Mouse (Mus musculus) neural tube, embryonic 13.5 days (tissue): ENCODE data around the gene Nmnat2. TPM values are rescaled to one million over a fixed set of nuclear protein-coding genes. Genes with fewer than 3 reads are reported as not detected.
"Not testable (repeated sequence)": the region's sequence is repeated elsewhere in the genome, so short reads cannot be mapped to it uniquely, and the experiment has no call there.

Experiments used
- ATAC-seq: fragments of 200-750 bp; cut with Nextera tagmentation; 2 replicates; pipeline ENCODE4 v1.8.0; 2017; ENCODE audit warnings: low read depth, mild to moderate bottlenecking, moderate TSS enrichment, moderate library complexity
- H3K27ac ChIP-seq: fragments of 300-500 bp; sonication (generic); replicated peaks from 2 replicates; pipeline ENCODE4 v1.5.1; 2015; ENCODE audit warnings: moderate library complexity, mild to moderate bottlenecking, inconsistent platforms
- H3K27me3 ChIP-seq: fragments of 300-500 bp; sonication (generic); 2 replicates; pipeline ENCODE4 v1.6.1; 2015; ENCODE audit warnings: mild to moderate bottlenecking, inconsistent platforms
- H3K36me3 ChIP-seq: fragments of 300-500 bp; sonication (generic); 2 replicates; pipeline ENCODE4 v1.6.1; 2015; ENCODE audit warnings: mild to moderate bottlenecking, inconsistent platforms
- H3K4me1 ChIP-seq: fragments of 300-500 bp; sonication (generic); replicated peaks from 2 replicates; pipeline ENCODE4 v1.6.1; 2015; ENCODE audit warnings: inconsistent platforms
- H3K4me2 ChIP-seq: fragments of 300-500 bp; sonication (generic); 2 replicates; pipeline ENCODE4 v1.6.1; 2015; ENCODE audit warnings: inconsistent platforms, mild to moderate bottlenecking, moderate library complexity
- H3K4me3 ChIP-seq: fragments of 300-500 bp; sonication (generic); 2 replicates; pipeline ENCODE4 v1.5.1; 2015; ENCODE audit warnings: mild to moderate bottlenecking, inconsistent platforms
- H3K9ac ChIP-seq: fragments of 300-500 bp; sonication (generic); 2 replicates; pipeline ENCODE4 v1.6.1; 2015; ENCODE audit warnings: moderate library complexity, mild to moderate bottlenecking, inconsistent platforms
- H3K9me3 ChIP-seq: fragments of 300-500 bp; sonication (generic); 2 replicates; pipeline ENCODE4 v1.6.1; 2016; ENCODE audit warnings: inconsistent platforms
- WGBS: fragments of 180-500 bp; shearing (Covaris S2); methylation state at CpG from one replicate; pipeline ENCODE4 v1.1.7; 2015; 5-methylcytosine and 5-hydroxymethylcytosine counted together
- polyA plus RNA-seq: library from polyadenylated mRNA; unstranded; fragments of >200 nt; fragmentation: Nextera tagmentation; extraction: Ambion mirVana; gene quantifications from 2 replicates; pipeline ENCODE4 v1.2.1, GENCODE M21; 2015

Nmnat2 gene
- polyA plus RNA-seq, 1 experiment from 2014 or later, result 76.4 TPM

GRCm38 (mm10) chr1:153071563-153071962 is 116.8 kb downstream of the Nmnat2 start:
- Histone ChIP-seq H3K4me3 (no peak overlapping the region), H3K27ac (no peak overlapping the region), H3K4me2 (0 out of 2 replicates have a peak overlapping the region, but pooled peaks have one; percentile 5), H3K9me3 (no peaks in the 10 kb centered on the region), H3K4me1 (peaks cover 34% of the 10 kb centered on the region), H3K36me3 (peaks cover 4% of the 10 kb centered on the region; the same call in 1 of the 2 replicates), H3K9ac (no peak overlapping the region), H3K27me3 (peaks cover 43% of the 10 kb centered on the region)
- no peak for ATAC-seq
- 49% methylated on average over 16 of the region's 16 CpGs for WGBS

- H3K27me3 ChIP-seq, result peaks cover 43% of the 10 kb centered on the region
- ATAC-seq, result no peak
- H3K4me2 ChIP-seq, result 0 out of 2 replicates have a peak overlapping the region, but pooled peaks have one; percentile 5
- WGBS, result 53% methylated on average over 12 of the region's 12 CpGs
- peaks cover 8% of the 10 kb centered on the region; the same call in 1 of the 2 replicates for H3K36me3 ChIP-seq
- H3K9ac ChIP-seq, result no peak overlapping the region
- no peak overlapping the region for H3K4me3 ChIP-seq
- peaks cover 37% of the 10 kb centered on the region for H3K4me1 ChIP-seq
- H3K9me3 ChIP-seq, result no peaks in the 10 kb centered on the region
- H3K27ac ChIP-seq, result no peak overlapping the region
These were observed 117.2 kb downstream of the Nmnat2 start for GRCm38 (mm10) chr1:153071995-153072394.

- Histone ChIP-seq H3K27ac (no peak overlapping the region), H3K4me1 (peaks cover 37% of the 10 kb centered on the region), H3K4me2 (no peak overlapping the region), H3K9me3 (no peaks in the 10 kb centered on the region), H3K4me3 (no peak overlapping the region), H3K36me3 (peaks cover 10% of the 10 kb centered on the region; the same call in 1 of the 2 replicates), H3K9ac (peak overlapping the region; percentile 8; the same call in 1 of the 2 replicates), H3K27me3 (peaks cover 43% of the 10 kb centered on the region)
- peak; percentile 8; the same call in 1 of the 2 replicates for ATAC-seq
- WGBS, result 41% methylated on average over 10 of the region's 10 CpGs
These were observed 117.9 kb downstream of the Nmnat2 start for GRCm38 (mm10) chr1:153072711-153073110.

- H3K27ac ChIP-seq, result no peak overlapping the region
- H3K4me2 ChIP-seq, result no peak overlapping the region
- H3K36me3 ChIP-seq, result peaks cover 10% of the 10 kb centered on the region; the same call in 1 of the 2 replicates
- no peaks in the 10 kb centered on the region for H3K9me3 ChIP-seq
- H3K27me3 ChIP-seq, result peaks cover 43% of the 10 kb centered on the region
- peaks cover 37% of the 10 kb centered on the region for H3K4me1 ChIP-seq
- no peak overlapping the region for H3K4me3 ChIP-seq
- ATAC-seq, result no peak
- 19% methylated on average over 9 of the region's 9 CpGs for WGBS
- H3K9ac ChIP-seq, result no peak overlapping the region
These were observed 118.6 kb downstream of the Nmnat2 start for GRCm38 (mm10) chr1:153073441-153073840.

GRCm38 (mm10) chr1:153075087-153075736 is 120.4 kb downstream of the Nmnat2 start:
- no peak overlapping the region for H3K4me2 ChIP-seq
- 64% methylated on average over 3 of the region's 3 CpGs for WGBS
- no peak overlapping the region for H3K9ac ChIP-seq
- no peak overlapping the region for H3K4me3 ChIP-seq
- H3K9me3 ChIP-seq, result no peaks in the 10 kb centered on the region
- ATAC-seq, result peak; percentile 33; the same call in 1 of the 2 replicates
- H3K27me3 ChIP-seq, result peaks cover 40% of the 10 kb centered on the region
- peaks cover 37% of the 10 kb centered on the region for H3K4me1 ChIP-seq
- peaks cover 10% of the 10 kb centered on the region; the same call in 1 of the 2 replicates for H3K36me3 ChIP-seq
- H3K27ac ChIP-seq, result peak overlapping the region; percentile 46; the same call in 1 of the 2 replicates

DNA sequence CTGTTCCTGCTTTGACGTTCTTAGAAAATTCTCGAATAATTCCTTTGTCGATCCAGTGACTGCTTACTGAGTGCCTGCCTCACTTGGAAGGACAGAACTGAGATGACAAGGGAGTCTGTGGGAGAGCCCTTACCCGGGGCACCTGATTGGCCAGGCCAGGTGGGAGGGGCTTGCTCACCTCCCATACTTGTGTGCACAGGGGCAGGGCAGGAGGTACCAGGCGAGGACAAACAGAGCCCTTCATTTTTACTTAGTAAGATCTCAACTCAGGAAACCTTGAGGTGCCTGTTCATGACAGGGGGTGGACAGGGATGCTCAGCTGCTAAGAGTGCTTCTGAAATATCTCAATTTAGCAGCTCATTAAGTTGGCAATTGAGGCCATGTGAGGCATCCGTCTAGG is 121.2 kb downstream of the Nmnat2 start:
- ATAC-seq, result no peak
- no peak overlapping the region for H3K4me3 ChIP-seq
- H3K36me3 ChIP-seq, result peaks cover 10% of the 10 kb centered on the region; the same call in 1 of the 2 replicates
- H3K4me2 ChIP-seq, result no peak overlapping the region
- H3K27ac ChIP-seq, result peak overlapping the region; percentile 7; the same call in 1 of the 2 replicates
- no peak overlapping the region for H3K9ac ChIP-seq
- WGBS, result 58% methylated on average over 6 of the region's 6 CpGs
- H3K27me3 ChIP-seq, result peaks cover 35% of the 10 kb centered on the region
- peaks cover 37% of the 10 kb centered on the region for H3K4me1 ChIP-seq
- H3K9me3 ChIP-seq, result no peaks in the 10 kb centered on the region

DNA sequence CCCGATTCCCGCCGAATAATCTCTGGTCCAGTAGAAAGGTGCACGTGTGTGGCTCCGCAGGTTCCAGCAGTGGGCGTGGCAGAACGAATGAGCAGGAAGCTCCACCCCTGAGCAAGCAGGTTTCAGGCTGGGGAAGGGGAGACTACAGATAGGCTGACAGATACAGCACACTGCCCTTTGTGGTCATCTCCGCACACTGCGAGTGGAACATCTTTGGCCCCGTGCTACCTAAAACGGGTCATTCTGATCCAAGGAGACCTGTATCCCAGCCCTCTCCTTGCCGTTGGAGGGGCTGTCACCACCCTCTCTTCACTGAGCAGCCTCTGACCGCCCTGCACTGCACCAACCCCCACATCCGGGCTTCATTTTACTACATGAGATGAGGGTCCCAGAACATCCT is 128.4 kb downstream of the Nmnat2 start:
- 92% methylated on average over 8 of the region's 14 CpGs for WGBS

GRCm38 (mm10) chr1:153084191-153084590 is 129.4 kb downstream of the Nmnat2 start:
- Histone ChIP-seq H3K9me3 (no peaks in the 10 kb centered on the region), H3K36me3 (peaks cover 32% of the 10 kb centered on the region), H3K4me1 (0 out of 2 replicates have a peak, but pooled peaks cover 2% of the 10 kb centered on the region), H3K27ac (no peak overlapping the region), H3K9ac (no peak overlapping the region), H3K27me3 (no peaks in the 10 kb centered on the region), H3K4me3 (no peak overlapping the region), H3K4me2 (no peak overlapping the region)
- no peak for ATAC-seq
- 59% methylated on average over 6 of the region's 6 CpGs for WGBS

More for the DNA sequence above, 128.4 kb downstream of the Nmnat2 start:
- H3K4me2 ChIP-seq, H3K4me3 ChIP-seq, H3K4me1 ChIP-seq, H3K9me3 ChIP-seq, ATAC-seq, H3K27me3 ChIP-seq, H3K27ac ChIP-seq, H3K9ac ChIP-seq: not testable (repeated sequence)
- H3K36me3 ChIP-seq, result peaks cover 26% of the 10 kb centered on the region

DNA sequence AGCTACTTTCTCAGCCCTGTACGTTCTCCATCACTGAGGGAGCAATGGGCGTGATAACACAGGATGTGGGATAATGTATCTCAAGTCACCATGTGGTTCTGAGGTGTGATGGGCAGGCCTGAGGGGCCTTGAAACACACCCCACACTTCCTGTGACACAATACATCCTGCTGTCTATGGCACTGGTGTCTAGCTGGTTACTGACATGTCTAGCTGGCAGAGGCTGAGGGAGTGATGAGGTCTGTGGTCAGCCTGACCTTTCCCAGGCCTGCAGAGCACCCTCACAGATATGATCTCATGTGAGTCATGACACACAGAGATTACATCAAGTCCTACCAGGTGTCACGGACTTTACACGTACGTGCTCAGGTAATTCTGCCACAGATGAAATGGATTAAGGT is 130.4 kb downstream of the Nmnat2 start:
- Histone ChIP-seq H3K27ac (no peak overlapping the region), H3K4me2 (no peak overlapping the region), H3K4me3 (no peak overlapping the region), H3K9me3 (no peaks in the 10 kb centered on the region), H3K4me1 (0 out of 2 replicates have a peak, but pooled peaks cover 2% of the 10 kb centered on the region), H3K9ac (no peak overlapping the region), H3K36me3 (peaks cover 40% of the 10 kb centered on the region), H3K27me3 (no peaks in the 10 kb centered on the region)
- 92% methylated on average over 5 of the region's 5 CpGs for WGBS
- no peak for ATAC-seq

DNA sequence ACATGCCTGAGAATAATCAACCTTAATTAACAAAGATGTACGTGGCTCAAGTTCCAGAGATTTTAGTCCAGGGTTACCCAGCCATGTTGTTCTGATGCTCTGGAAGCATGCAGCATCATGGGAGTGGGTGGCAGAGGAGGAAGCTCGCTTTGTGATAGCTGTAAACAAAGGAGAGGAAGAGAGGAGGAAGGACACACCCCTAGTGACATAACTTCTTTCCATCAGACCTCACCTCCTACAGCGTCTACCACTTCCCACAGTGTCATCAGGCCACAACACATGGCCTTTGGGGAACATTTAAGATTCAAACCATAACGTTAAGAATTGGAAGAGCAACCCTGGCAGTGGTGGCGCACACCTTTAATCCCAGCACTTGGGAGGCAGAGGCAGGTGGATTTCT is 133.0 kb downstream of the Nmnat2 start:
- no peak overlapping the region for H3K9ac ChIP-seq
- WGBS, result 84% methylated on average over 5 of the region's 5 CpGs
- H3K36me3 ChIP-seq, result peaks cover 46% of the 10 kb centered on the region
- no peak for ATAC-seq
- H3K4me1 ChIP-seq, result peaks cover 7% of the 10 kb centered on the region; the same call in 1 of the 2 replicates
- H3K27me3 ChIP-seq, result no peaks in the 10 kb centered on the region; the same call in 1 of the 2 replicates
- H3K27ac ChIP-seq, result no peak overlapping the region
- H3K4me3 ChIP-seq, result no peak overlapping the region
- no peaks in the 10 kb centered on the region for H3K9me3 ChIP-seq
- H3K4me2 ChIP-seq, result no peak overlapping the region

GRCm38 (mm10) chr1:153090081-153090480 is 135.3 kb downstream of the Nmnat2 start:
- no peak for ATAC-seq
- Histone ChIP-seq H3K4me2 (no peak overlapping the region), H3K4me3 (no peak overlapping the region), H3K27me3 (no peaks in the 10 kb centered on the region; the same call in 1 of the 2 replicates), H3K4me1 (peaks cover 14% of the 10 kb centered on the region), H3K27ac (no peak overlapping the region), H3K36me3 (peaks cover 40% of the 10 kb centered on the region), H3K9me3 (no peaks in the 10 kb centered on the region), H3K9ac (no peak overlapping the region)
- WGBS, result 85% methylated on average over 2 of the region's 2 CpGs

- no peak for ATAC-seq
- H3K9ac ChIP-seq, result no peak overlapping the region
- no peak overlapping the region for H3K4me3 ChIP-seq
- peaks cover 15% of the 10 kb centered on the region for H3K4me1 ChIP-seq
- H3K36me3 ChIP-seq, result peaks cover 40% of the 10 kb centered on the region
- WGBS, result 89% methylated on average over 4 of the region's 4 CpGs
- no peak overlapping the region for H3K4me2 ChIP-seq
- no peaks in the 10 kb centered on the region for H3K9me3 ChIP-seq
- H3K27ac ChIP-seq, result no peak overlapping the region
- H3K27me3 ChIP-seq, result no peaks in the 10 kb centered on the region; the same call in 1 of the 2 replicates
These were observed 136.0 kb downstream of the Nmnat2 start for GRCm38 (mm10) chr1:153090807-153091206.
